Mouse (Mus musculus) G1E (cell line): ENCODE results near the gene Synrg.

ENCODE experiments used
- CTCF ChIP-seq: IDR thresholded peaks from 2 replicates; pipeline ENCODE4 v1.5.1; 2012; ENCODE audit warnings: low read depth, low read length, inconsistent platforms, mixed read lengths
- GATA1 ChIP-seq: IDR thresholded peaks from 2 replicates; pipeline ENCODE4 v1.6.1; 2012; ENCODE audit warnings: borderline replicate concordance, low read length, inconsistent platforms, mixed read lengths
- GATA2 ChIP-seq: IDR thresholded peaks from 2 replicates; pipeline ENCODE4 v1.6.1; 2012; ENCODE audit warnings: low read depth, low read length, inconsistent platforms, borderline replicate concordance
- POLR2AphosphoS5 ChIP-seq: IDR thresholded peaks from 2 replicates; pipeline ENCODE4 v1.6.1; 2012; ENCODE audit warnings: low read depth, low read length, inconsistent platforms; ENCODE audit not compliant: insufficient replicate concordance
- TAL1 ChIP-seq: conservative IDR thresholded peaks from 2 replicates; pipeline ENCODE4 v1.6.1; 2012; ENCODE audit warnings: low read depth, low read length, inconsistent platforms, mixed read lengths

DNA sequence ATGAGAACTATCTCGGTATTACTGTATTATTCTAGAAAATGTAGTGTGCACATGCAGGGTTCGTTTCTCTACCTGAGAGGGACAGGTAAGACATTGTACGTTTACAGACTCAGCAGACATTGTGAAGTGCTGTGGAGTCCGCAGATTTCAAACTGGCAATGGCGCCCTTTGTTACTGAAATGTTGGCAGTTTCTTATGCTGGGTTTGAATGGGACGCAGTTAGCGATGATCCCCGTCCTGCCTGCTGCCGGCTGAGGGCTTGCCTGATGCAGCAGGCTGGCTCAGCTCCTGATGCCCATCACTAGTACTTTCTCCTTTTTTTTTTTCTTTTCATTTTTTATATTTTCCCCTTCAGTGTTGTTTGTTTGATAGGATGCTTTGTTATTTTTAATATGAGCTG lies 46.2 kb downstream of the Synrg start:
- no peak for TF ChIP-seq CTCF
- no peak for TF ChIP-seq GATA1
- no peak for TF ChIP-seq POLR2AphosphoS5
- no peak for TF ChIP-seq TAL1
- no peak for TF ChIP-seq GATA2
